Mouse (Mus musculus) NIH3T3 (cell line): Measurements from ENCODE around the gene Tmem98.

ENCODE experiments used
- DNase-seq: peaks from one replicate; pipeline ENCODE4 v3.0.0-alpha.2; 2012; ENCODE audit warnings: low read depth

The Tmem98 gene

GRCm38 (mm10) chr11:80791677-80792432 lies 18.1 kb upstream of the Tmem98 start:
- no peak for DNase-seq

- DNase-seq = no peak
These were observed 16.6 kb upstream of the Tmem98 start for GRCm38 (mm10) chr11:80793386-80793785.

- DNase-seq = no peak
These were observed 15.7 kb upstream of the Tmem98 start for GRCm38 (mm10) chr11:80794290-80794689.

GRCm38 (mm10) chr11:80795431-80795830 lies 14.5 kb upstream of the Tmem98 start:
- no peak for DNase-seq

GRCm38 (mm10) chr11:80799979-80800378 lies 10.0 kb upstream of the Tmem98 start:
- DNase-seq = no peak

GRCm38 (mm10) chr11:80802706-80803105 lies 7.3 kb upstream of the Tmem98 start:
- DNase-seq = peak; percentile 26

- DNase-seq = peak; percentile 80
These were observed 1.4 kb upstream of the Tmem98 start for GRCm38 (mm10) chr11:80808551-80809070.

GRCm38 (mm10) chr11:80809666-80809992 lies 346 bp upstream of the Tmem98 start:
- no peak for DNase-seq

- DNase-seq = no peak
These were observed 1.2 kb downstream of the Tmem98 start for GRCm38 (mm10) chr11:80811156-80811555.

GRCm38 (mm10) chr11:80815354-80815753 lies 5.4 kb downstream of the Tmem98 start:
- DNase-seq = no peak

- DNase-seq = peak; percentile 93
These were observed 8.2 kb downstream of the Tmem98 start for GRCm38 (mm10) chr11:80818060-80818697.

- DNase-seq = no peak
These were observed 10.1 kb downstream of the Tmem98 start for GRCm38 (mm10) chr11:80820085-80820484.

GRCm38 (mm10) chr11:80821296-80821695 lies 11.3 kb downstream of the Tmem98 start:
- DNase-seq = no peak

- no peak for DNase-seq
These were observed 11.8 kb downstream of the Tmem98 start for GRCm38 (mm10) chr11:80821794-80822193.

- DNase-seq = no peak
These were observed 25.4 kb downstream of the Tmem98 start for GRCm38 (mm10) chr11:80835395-80835794.

GRCm38 (mm10) chr11:80835841-80836240 lies 25.9 kb downstream of the Tmem98 start:
- DNase-seq = no peak

GRCm38 (mm10) chr11:80838724-80839123 lies 28.7 kb downstream of the Tmem98 start:
- DNase-seq = peak; percentile 50

- DNase-seq = no peak
These were observed 33.5 kb downstream of the Tmem98 start for GRCm38 (mm10) chr11:80843435-80843834.

- no peak for DNase-seq
These were observed 35.5 kb downstream of the Tmem98 start for GRCm38 (mm10) chr11:80845486-80845885.

- DNase-seq = no peak
These were observed 36.1 kb downstream of the Tmem98 start for GRCm38 (mm10) chr11:80846115-80846514.

GRCm38 (mm10) chr11:80848131-80848530 lies 38.2 kb downstream of the Tmem98 start:
- DNase-seq = no peak

GRCm38 (mm10) chr11:80851859-80852258 lies 41.9 kb downstream of the Tmem98 start:
- peak; percentile 59 for DNase-seq

- DNase-seq = peak; percentile 76
These were observed 43.0 kb downstream of the Tmem98 start for GRCm38 (mm10) chr11:80853014-80853413.
